Mouse (Mus musculus): ENCODE results near the gene Zwilch.
"Not testable (repeated sequence)": the region's sequence is repeated elsewhere in the genome, so short reads cannot be mapped to it uniquely, and the experiment has no call there.

Zwilch gene

DNA sequence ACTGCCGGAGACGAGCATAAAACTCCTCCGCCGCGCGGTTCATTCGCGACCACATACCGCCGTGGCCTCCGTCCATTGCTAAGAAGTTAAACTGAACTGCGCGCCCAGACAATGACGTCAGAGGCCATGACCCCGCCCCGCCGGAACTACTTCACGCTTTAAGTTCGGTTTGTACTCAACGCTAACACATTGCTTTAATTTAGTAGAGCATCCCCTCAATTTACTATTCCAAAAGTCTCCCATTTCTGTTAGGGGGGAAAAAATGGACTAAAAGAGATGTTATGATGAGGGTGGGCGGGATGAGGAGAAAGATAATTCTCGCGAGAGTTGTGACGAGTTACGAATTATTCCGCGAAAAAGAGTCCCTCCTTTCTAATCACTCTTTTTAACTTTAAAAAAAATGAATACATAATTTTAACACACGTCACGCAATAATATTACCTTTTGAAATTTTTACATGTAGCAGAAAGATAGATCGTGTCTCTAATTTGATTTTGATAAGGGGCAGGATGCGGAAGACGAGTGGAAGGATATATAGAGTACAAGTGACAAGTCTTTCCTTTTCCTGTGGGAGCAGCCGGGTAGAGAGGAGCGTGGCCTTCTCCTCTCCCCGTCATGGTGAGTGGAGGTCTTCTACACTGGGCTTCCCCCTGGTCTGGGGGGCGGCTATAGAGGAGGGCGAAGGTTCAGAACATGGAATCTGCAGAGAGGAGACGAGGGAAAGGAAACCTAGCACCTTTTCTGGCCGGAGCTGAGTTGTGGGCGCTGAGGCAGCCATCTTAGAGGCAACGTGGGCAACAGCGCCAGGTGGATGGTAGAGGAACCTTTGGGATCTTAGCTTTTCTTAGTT lies at the start of gene Zwilch, which contains the start of gene Rpl4:
Gene Zwilch (minus strand): TSS at position 289 of the 850 bp plus-strand sequence.
Gene Rpl4 (plus strand): TSS at position 560 of the 850 bp plus-strand sequence.
- DNase-seq (ENCODE audit: low read depth), result peak; percentile 58

DNA sequence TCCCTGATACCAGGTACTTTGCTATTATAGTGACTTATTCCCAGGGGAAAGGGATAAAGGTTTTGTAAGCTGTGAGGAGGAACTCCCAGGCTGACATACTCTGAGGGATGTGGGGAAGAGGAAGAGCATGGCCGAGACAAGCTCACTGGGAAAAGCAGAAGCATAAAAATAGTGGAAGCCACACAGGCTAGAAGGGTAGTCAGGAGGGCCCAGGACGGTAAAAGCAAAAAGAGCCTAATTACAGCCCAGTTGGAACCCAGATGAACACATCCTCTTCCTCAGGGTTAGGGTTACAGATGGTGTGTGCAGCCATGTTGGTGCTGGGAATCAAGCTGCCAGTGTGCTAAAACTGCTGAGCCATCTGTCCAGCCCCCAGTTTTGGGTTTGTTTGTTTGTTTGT lies 49.2 kb upstream of the Zwilch start:
- no peak for DNase-seq (ENCODE audit: low read depth)

DNA sequence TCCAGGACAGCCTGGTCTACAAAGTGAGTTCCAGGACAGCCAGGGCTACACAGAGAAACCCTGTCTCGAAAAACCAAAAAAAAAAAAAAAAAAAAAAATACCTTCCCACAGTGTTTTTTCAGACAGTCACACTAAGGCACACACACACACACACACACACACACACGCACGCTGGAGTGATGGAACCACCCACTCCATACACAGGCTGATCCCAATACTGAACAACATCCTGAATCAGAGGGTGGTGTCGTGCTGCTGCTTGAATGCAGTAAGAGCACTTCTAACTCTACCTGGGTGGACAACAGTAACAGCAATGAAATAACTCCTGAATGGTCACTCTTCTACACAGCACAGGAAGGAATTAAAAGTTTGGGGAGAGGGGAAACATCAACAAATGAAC lies 48.6 kb upstream of the Zwilch start:
- DNase-seq (ENCODE audit: low read depth), result no peak

GRCm38 (mm10) chr9:64220603-64221002 lies 47.7 kb upstream of the Zwilch start:
- no peak for DNase-seq (ENCODE audit: low read depth)

DNA sequence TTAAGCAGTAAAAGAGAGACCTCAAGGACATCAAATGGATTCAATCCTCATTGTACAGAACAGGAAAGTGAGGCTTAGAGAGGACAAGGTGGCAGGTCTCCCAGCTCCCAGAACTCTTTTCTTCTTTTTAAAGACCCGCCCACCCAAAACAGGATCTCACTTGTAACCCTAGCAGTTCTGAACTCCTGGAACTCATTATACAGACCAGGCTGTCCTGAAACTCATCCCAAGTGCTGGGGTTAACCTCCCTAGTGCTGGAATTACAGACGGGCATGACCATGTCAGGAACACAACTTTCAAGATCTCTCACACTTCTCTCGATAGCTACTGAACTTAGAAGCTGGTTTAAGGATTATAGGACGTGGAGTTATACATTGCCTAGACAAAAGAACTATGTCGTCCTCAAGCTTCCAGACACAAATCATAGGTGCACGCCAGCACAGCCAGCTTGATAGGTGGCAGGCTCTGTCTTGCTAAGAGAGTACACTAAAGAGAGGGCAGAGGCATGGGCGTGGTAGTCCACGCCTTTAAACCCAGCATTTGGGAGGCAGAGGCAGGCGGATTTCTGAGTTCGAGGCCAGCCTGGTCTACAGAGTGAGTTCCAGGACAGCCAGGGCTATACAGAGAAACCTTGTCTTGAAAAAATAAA lies 47.0 kb upstream of the Zwilch start:
- no peak for DNase-seq (ENCODE audit: low read depth)

- no peak for DNase-seq (ENCODE audit: low read depth)
These were observed 46.4 kb upstream of the Zwilch start for GRCm38 (mm10) chr9:64219305-64219704.

GRCm38 (mm10) chr9:64217887-64218286 lies 45.0 kb upstream of the Zwilch start:
- DNase-seq (ENCODE audit: low read depth), result no peak

- no peak for DNase-seq (ENCODE audit: low read depth)
These were observed 43.7 kb upstream of the Zwilch start for GRCm38 (mm10) chr9:64216641-64217040.

- DNase-seq (ENCODE audit: low read depth), result no peak
These were observed 43.2 kb upstream of the Zwilch start for GRCm38 (mm10) chr9:64216090-64216489.

DNA sequence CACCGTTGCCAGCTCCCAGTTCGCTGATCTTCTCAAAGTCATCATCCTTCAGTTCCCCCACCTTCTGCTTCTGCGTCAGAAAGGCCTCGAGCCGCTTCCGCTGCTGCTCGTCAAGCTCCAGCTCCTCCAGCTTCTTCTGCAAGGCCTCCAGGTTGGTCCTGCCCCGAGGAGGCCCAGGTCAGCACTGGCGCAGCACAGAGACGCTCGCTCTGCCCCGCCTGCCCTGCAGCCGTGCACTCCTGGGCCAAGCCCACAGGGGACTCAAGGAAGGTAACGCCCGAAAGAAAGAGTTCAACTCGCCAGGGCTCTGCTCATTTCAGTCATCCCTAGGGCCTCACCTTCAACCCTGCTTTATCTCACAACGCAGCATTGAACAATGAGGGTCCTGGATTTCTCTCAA lies 41.5 kb upstream of the Zwilch start:
- no peak for DNase-seq (ENCODE audit: low read depth)

DNA sequence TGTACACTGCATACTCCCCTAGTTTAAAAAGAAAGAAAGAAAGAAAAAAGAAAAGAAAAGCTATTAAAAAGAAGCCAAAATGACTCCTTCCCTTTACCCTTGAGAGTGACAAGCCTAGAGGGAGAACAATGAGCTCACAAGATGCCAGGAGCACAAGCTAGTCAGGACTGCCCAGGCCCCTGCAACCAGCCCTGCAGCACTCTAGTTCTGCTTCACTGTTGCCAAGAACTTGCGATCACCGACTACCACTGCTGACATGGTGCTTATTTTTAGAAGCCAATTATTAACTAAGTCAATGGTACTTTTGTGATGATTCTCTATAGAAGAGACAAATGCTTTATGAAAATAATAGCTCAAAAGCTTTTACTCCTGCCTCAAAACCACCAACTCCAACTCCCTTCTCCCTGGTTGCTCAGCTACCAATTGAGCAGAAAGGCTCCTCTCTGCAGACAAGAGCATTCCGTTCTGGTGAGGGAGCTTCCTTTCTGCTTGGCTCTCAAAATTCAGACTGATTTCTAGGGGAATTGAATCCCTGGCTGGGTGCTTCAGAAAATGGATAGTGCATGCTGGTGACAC lies 34.7 kb upstream of the Zwilch start:
- no peak for DNase-seq (ENCODE audit: low read depth)

- DNase-seq (ENCODE audit: low read depth), result no peak
These were observed 30.0 kb upstream of the Zwilch start for GRCm38 (mm10) chr9:64202866-64203265.

DNA sequence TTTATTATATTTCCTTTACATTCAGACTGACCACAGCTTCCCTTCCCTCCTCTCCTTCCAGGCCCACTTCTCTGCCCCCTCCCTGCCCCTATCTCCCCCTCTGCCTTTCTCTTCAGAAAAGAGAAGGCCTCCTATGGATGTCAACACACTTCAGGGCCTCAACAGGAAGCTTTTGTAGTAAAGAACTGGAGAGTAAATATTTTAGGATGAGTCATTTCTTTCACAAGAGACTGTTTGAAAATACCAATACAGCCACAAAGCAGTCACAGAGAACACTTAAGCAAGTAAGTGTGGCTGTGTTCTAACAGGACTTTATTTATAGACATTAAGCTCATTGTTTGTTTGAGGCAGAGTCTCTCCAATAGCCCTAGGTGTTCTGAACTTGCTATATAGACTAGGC lies 29.4 kb upstream of the Zwilch start:
- no peak for DNase-seq (ENCODE audit: low read depth)

DNA sequence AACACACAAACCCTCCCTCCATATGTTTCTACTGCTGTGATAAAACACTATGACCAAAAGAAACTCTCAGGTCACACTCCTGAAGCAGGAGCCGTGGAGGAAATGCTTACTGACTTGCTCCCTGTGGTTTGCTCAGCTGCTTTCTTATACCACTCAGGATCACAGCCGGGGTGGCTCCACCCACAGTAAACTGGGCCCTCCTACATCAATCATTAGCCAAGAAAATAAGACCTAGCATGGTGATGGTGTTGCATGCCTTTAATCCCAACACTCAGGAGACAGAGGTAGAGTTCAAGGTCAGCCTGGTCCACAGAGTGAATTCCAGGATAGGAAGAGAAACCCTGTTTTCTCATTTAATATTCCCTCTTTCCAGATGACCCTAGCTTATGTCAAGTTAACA lies 27.0 kb upstream of the Zwilch start:
- DNase-seq (ENCODE audit: low read depth), result no peak

GRCm38 (mm10) chr9:64198763-64199418 lies 26.0 kb upstream of the Zwilch start:
- not testable (repeated sequence) for DNase-seq (ENCODE audit: low read depth)

DNA sequence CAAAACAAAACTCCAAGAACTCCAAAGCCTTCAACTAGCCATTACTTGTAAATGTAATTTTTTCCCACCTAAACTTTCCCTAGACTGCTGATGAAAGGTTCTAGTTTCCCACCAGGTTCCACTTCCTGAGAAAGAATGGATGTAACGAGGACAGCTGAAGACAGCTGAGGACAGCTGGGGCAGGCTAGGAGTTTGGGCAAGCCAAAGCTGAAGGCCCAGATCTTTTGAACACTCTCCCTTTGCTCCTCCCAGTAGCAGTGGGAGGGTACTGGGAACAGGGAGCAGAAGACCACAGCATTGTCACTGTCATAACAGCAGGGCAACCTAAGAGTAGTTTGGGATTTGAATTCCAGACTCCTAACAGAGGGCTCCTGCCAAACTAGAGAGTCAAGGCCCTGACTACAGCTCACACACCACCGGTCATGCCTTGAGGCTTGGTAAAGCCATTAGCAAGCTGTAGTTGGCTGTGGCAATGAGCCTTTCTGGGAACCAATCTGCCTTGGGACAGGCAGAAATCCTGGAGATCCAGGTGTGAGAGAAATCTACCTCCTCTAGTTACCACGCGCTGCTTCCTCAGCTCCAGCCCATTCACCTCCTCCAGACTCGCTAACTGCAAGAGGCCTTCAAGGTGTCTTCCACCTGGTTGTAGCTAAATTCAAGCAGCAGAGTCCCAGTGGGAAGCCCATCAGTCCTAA lies 25.3 kb upstream of the Zwilch start:
- DNase-seq (ENCODE audit: low read depth), result no peak

- no peak for DNase-seq (ENCODE audit: low read depth)
These were observed 24.6 kb upstream of the Zwilch start for GRCm38 (mm10) chr9:64197524-64197923.

- no peak for DNase-seq (ENCODE audit: low read depth)
These were observed 22.6 kb upstream of the Zwilch start for GRCm38 (mm10) chr9:64195554-64195953.

DNA sequence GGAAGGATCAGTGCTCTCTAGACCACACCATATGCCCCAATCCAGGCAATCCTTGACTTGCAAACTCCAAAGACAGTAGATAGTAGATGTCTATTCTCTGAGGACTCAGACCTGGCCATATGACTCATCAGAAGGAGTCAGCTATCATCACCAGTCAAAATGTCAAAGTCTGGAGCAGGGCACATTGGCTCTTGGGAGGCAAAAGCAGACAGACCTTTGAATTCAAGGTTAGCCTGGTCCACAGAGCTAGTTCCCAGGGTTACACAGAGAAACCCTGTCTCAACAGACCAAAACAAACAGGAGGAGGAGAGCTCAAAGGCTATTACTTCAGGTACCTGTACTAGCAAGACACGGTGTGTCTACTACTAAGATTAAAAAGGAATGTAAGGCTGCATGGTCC lies 21.0 kb upstream of the Zwilch start:
- no peak for DNase-seq (ENCODE audit: low read depth)

DNA sequence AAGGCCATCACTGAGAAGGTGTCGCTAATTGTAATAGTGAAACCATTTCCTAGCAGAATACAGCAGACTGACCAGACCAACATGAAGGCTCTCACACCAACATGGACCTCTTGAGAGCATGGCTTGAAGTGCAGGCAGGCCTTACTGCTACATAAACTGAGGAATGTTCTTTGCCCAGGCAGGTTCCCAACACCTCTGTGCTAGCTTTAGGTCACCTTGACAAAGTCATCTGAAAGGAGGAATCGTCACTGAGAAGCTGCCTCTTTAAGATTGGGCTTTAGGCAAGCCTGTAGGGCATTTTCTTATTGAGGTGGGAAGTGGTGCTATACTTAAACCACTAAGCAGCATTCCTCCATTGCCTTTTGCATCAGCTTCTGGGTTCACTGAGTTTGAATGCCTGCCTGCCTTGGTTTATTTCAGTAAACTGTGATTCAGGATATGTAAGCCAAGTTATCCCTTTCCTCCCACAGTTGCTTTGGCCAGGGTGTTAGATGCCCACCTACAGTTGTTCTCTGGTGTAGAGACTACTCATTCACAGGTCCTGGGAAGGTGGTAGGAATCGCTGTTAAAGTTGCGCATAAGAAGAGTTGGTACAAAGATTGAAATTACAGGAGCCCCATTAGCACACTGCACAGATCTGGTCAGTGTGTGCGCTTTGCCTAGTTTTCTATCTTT lies 11.4 kb upstream of the Zwilch start:
- DNase-seq (ENCODE audit: low read depth), result no peak

DNA sequence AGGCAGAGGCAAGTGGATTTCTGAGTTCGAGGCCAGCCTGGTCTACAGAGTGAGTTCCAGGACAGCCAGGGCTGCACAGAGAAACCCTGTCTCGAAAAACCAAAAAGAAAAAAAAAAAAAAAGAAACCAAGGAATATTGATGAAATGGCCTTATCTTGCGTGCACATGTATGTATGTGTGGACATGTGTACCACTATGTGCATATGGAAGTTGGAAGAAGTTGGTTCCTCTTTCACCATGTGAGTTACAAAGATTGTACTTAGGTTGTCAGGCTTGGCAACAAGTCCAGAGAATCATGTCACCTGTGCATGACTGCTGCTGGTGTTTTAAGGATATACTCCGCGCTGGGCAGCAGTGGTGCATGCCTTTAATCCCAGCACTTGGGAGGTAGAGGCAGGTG lies 10.4 kb upstream of the Zwilch start:
- not testable (repeated sequence) for DNase-seq (ENCODE audit: low read depth)
